Mouse (Mus musculus) lung, adult 2 months (tissue): ENCODE data around the gene Tmprss13. TPM values are rescaled to one million over a fixed set of nuclear protein-coding genes. Genes with fewer than 3 reads are reported as not detected.
A peak's percentile ranks its signal among the peaks of the same experiment; 100 is the strongest.

Source experiments
- DNase-seq: peaks from one replicate; pipeline ENCODE4 v3.0.0; 2022
- H3K4me1 ChIP-seq: fragments of 200-500 bp; 2 replicates; pipeline ENCODE4 v1.6.1; 2011; ENCODE audit warnings: low read length; ENCODE audit not compliant: control insufficient read depth, insufficient read depth
- H3K4me3 ChIP-seq: fragments of 200-500 bp; replicated peaks from 2 replicates; pipeline ENCODE3; 2011; ENCODE audit warnings: low read depth, mild to moderate bottlenecking, control low read depth, low read length; ENCODE audit errors: extremely low read depth
- CTCF ChIP-seq: fragments of 200-500 bp; IDR thresholded peaks from 2 replicates; pipeline ENCODE4 v1.5.1; 2011; ENCODE audit warnings: mild to moderate bottlenecking, low read length, control low read depth; ENCODE audit not compliant: insufficient read depth
- POLR2A ChIP-seq: fragments of 200-500 bp; IDR thresholded peaks from 2 replicates; pipeline ENCODE4 v1.6.1; 2011; ENCODE audit warnings: low read depth, mild to moderate bottlenecking, control low read depth, low read length, borderline replicate concordance; ENCODE audit errors: extremely low read depth
- WGBS: fragments of 180-500 bp; shearing (Covaris S2); methylation state at CpG from one replicate; pipeline ENCODE4 v1.1.7; 2018; 5-methylcytosine and 5-hydroxymethylcytosine counted together
- polyA plus RNA-seq: library from polyadenylated mRNA; depleted of rRNA; stranded (reverse); fragments of >200 nt; gene quantifications from 2 replicates; pipeline ENCODE4 v1.2.3, GENCODE M21; 2012; rRNA removed

The Tmprss13 gene
- 1.1 and 6.6 TPM in 2 replicates for polyA plus RNA-seq

- peak; percentile 20 for DNase-seq
- TF ChIP-seq CTCF = no peak
- TF ChIP-seq POLR2A = no peak
- Histone ChIP-seq H3K4me1 (no peaks in the 10 kb centered on the region), H3K4me3 (no peak within 1 kb of the TSS)
- 24% methylated on average over 14 of the region's 14 CpGs for WGBS
Measured at GRCm38 (mm10) chr9:45318855-45319254, at the start of gene Tmprss13. Gene Tmprss13 (plus strand): TSS chr9:45319100.

- TF ChIP-seq POLR2A (no peak), CTCF (no peak)
- WGBS = 32% methylated on average over 5 of the region's 5 CpGs
- Histone ChIP-seq H3K4me1 (no peaks in the 10 kb centered on the region), H3K4me3 (no peak overlapping the region)
- DNase-seq = no peak
Measured at GRCm38 (mm10) chr9:45272213-45272612, 46.7 kb upstream of the Tmprss13 start.

- TF ChIP-seq CTCF (no peak), POLR2A (no peak)
- no peak for DNase-seq
- no peak overlapping the region for H3K4me3 ChIP-seq
- no peaks in the 10 kb centered on the region for H3K4me1 ChIP-seq
- WGBS = 72% methylated on average over 4 of the region's 4 CpGs
Measured at GRCm38 (mm10) chr9:45274218-45274617, 44.7 kb upstream of the Tmprss13 start.

GRCm38 (mm10) chr9:45274635-45275034 lies 44.3 kb upstream of the Tmprss13 start:
- H3K4me3 ChIP-seq = no peak overlapping the region
- WGBS = 84% methylated on average over 2 of the region's 2 CpGs
- H3K4me1 ChIP-seq = no peaks in the 10 kb centered on the region
- DNase-seq = no peak
- TF ChIP-seq CTCF (no peak), POLR2A (no peak)

GRCm38 (mm10) chr9:45280059-45280458 lies 38.8 kb upstream of the Tmprss13 start:
- Histone ChIP-seq H3K4me3 (no peak overlapping the region), H3K4me1 (0 out of 2 replicates have a peak, but pooled peaks cover 2% of the 10 kb centered on the region)
- no peak for DNase-seq
- 55% methylated on average over 3 of the region's 3 CpGs for WGBS
- TF ChIP-seq POLR2A = no peak
- TF ChIP-seq CTCF = no peak

- TF ChIP-seq CTCF (no peak), POLR2A (no peak)
- WGBS = 79% methylated on average over 3 of the region's 3 CpGs
- DNase-seq = no peak
Measured at GRCm38 (mm10) chr9:45280891-45281290, 38.0 kb upstream of the Tmprss13 start.

GRCm38 (mm10) chr9:45282466-45282865 lies 36.4 kb upstream of the Tmprss13 start:
- TF ChIP-seq CTCF (no peak), POLR2A (no peak)

More at GRCm38 (mm10) chr9:45280891-45281290, 38.0 kb upstream of the Tmprss13 start:
- H3K4me1 ChIP-seq = 0 out of 2 replicates have a peak, but pooled peaks cover 2% of the 10 kb centered on the region
- H3K4me3 ChIP-seq = no peak overlapping the region

GRCm38 (mm10) chr9:45291481-45292168 lies 27.3 kb upstream of the Tmprss13 start:
- Histone ChIP-seq H3K4me1 (no peaks in the 10 kb centered on the region), H3K4me3 (no peak overlapping the region)
- DNase-seq = no peak
- WGBS = 78% methylated on average over 11 of the region's 11 CpGs
- TF ChIP-seq CTCF = no peak

More at GRCm38 (mm10) chr9:45282466-45282865, 36.4 kb upstream of the Tmprss13 start:
- Histone ChIP-seq H3K4me1 (0 out of 2 replicates have a peak, but pooled peaks cover 2% of the 10 kb centered on the region), H3K4me3 (no peak overlapping the region)
- 76% methylated on average over 5 of the region's 5 CpGs for WGBS
- no peak for DNase-seq

- H3K4me3 ChIP-seq = no peak overlapping the region
- TF ChIP-seq CTCF (no peak), POLR2A (no peak)
- WGBS = 29% methylated on average over 10 of the region's 10 CpGs
- no peak for DNase-seq
- H3K4me1 ChIP-seq = no peaks in the 10 kb centered on the region
Measured at GRCm38 (mm10) chr9:45294210-45295011, 24.5 kb upstream of the Tmprss13 start.
